Comparison of ENCODE assay signal across 23 mouse cellular contexts in genomic region chr14:101373864-101374263, GRCm38 (mm10).
"Had no signal": no experiment of that assay in that cellular context is flagged by ENCODE, and none has a peak within 500 bp of the region (broad histone marks: within the 10 kb centered on the region; RNA-seq: fewer than 3 reads in every experiment).

No protein-coding gene starts in this region.

- DNase-seq: forebrain, postnatal 0 days; gastrocnemius, postnatal 14 days; gastrocnemius, postnatal 36 days; kidney, adult 11 months; kidney, adult 2 months; kidney, adult 9 months; kidney, postnatal 14 days; kidney, postnatal 36 days; layer of hippocampus, adult 9-11 months; layer of hippocampus, postnatal 36 days; left cerebral cortex, postnatal 4 days; lung, adult 18-20 months had no signal

- H3K9ac ChIP-seq: forebrain, embryonic 15.5 days; forebrain, postnatal 0 days; hindbrain, embryonic 13.5 days; hindbrain, embryonic 15.5 days; kidney, embryonic 15.5 days; limb, embryonic 13.5 days; limb, embryonic 15.5 days; liver, embryonic 12.5 days; liver, embryonic 14.5 days had no signal

- H3K27me3 ChIP-seq: forebrain, embryonic 15.5 days; hindbrain, embryonic 13.5 days; hindbrain, embryonic 15.5 days; kidney, embryonic 15.5 days; limb, embryonic 13.5 days; limb, embryonic 15.5 days; liver, embryonic 12.5 days had no signal

- H3K27ac ChIP-seq: forebrain, embryonic 15.5 days; hindbrain, embryonic 13.5 days; hindbrain, embryonic 15.5 days; hindbrain, postnatal 0 days; kidney, embryonic 15.5 days; kidney, postnatal 0 days; limb, embryonic 13.5 days; limb, embryonic 15.5 days; liver, embryonic 12.5 days; liver, embryonic 14.5 days had no signal

- ATAC-seq: forebrain, embryonic 15.5 days; forebrain, postnatal 0 days; hindbrain, postnatal 0 days; intestine, embryonic 16.5 days; liver, embryonic 12.5 days had no signal

- H3K4me2 ChIP-seq: forebrain, embryonic 15.5 days; hindbrain, embryonic 13.5 days; hindbrain, embryonic 15.5 days; kidney, embryonic 15.5 days; limb, embryonic 13.5 days; limb, embryonic 15.5 days; liver, embryonic 12.5 days had no signal

- H3K4me3 ChIP-seq: forebrain, embryonic 15.5 days; hindbrain, embryonic 13.5 days; hindbrain, embryonic 15.5 days; kidney, embryonic 15.5 days; limb, embryonic 13.5 days; limb, embryonic 15.5 days; liver, embryonic 12.5 days had no signal

- H3K36me3 ChIP-seq: forebrain, embryonic 15.5 days; hindbrain, embryonic 13.5 days; hindbrain, embryonic 15.5 days; kidney, embryonic 15.5 days; limb, embryonic 13.5 days; limb, embryonic 15.5 days; liver, embryonic 12.5 days had no signal

- H3K4me1 ChIP-seq: kidney, embryonic 15.5 days; limb, embryonic 15.5 days; liver, embryonic 12.5 days had no signal

- H3K9me3 ChIP-seq: forebrain, embryonic 15.5 days; hindbrain, embryonic 13.5 days; hindbrain, embryonic 15.5 days; kidney, embryonic 15.5 days; limb, embryonic 13.5 days; limb, embryonic 15.5 days; liver, embryonic 12.5 days had no signal
